Mouse (Mus musculus): ENCODE results near the gene Tm7sf3. TPM values are rescaled to one million over a fixed set of nuclear protein-coding genes. Genes with fewer than 3 reads are reported as not detected.

The Tm7sf3 gene
- polyA plus RNA-seq, 1 experiment = 20.2 TPM

DNA sequence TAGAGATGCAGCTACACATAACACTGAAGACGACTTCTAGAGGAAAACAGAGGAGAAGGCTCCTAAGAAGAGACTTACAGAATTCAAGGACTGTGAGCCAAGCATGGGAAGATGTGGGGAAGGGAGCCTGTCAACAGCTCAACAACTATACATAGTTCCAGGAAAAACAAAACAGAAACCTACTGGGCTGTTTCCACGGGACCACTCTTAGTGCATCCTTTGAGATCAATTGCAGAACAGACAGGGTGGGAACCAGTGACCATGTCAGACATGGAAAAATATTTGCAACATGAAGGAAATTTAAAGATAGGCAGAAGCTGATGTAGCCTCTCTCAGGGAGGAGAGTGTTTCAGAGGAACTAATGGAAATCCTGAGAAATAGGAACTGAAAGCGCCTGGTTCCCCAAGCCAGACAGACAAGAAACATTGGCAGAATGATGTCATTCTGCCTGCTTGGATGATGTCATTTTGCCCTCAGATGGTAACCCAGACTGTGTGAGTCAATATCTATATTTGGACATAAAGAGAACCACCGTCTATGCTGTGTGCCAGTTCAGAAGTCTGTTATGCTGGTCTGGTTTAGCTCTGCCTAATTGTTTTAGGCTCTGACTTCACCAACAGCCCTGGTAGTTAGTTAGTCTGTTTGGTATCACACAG lies 32.4 kb upstream of the Tm7sf3 start:
- no peaks in the 10 kb centered on the region for H3K27me3 ChIP-seq (replicated peaks)
- peak overlapping the region; percentile 57 for H3K4me3 ChIP-seq (replicated peaks)
- peaks cover 10% of the 10 kb centered on the region for H3K36me3 ChIP-seq (replicated peaks; ENCODE audit: low read length)
- TF ChIP-seq GATA1 (IDR thresholded peaks at IDR 0.05; ENCODE audit: borderline replicate concordance, low read length) (no peak), FLI1 (IDR thresholded peaks at IDR 0.05; ENCODE audit: low read length) (no peak)
- peaks cover 17% of the 10 kb centered on the region for H3K9me3 ChIP-seq
- peaks cover 57% of the 10 kb centered on the region for H3K4me1 ChIP-seq

DNA sequence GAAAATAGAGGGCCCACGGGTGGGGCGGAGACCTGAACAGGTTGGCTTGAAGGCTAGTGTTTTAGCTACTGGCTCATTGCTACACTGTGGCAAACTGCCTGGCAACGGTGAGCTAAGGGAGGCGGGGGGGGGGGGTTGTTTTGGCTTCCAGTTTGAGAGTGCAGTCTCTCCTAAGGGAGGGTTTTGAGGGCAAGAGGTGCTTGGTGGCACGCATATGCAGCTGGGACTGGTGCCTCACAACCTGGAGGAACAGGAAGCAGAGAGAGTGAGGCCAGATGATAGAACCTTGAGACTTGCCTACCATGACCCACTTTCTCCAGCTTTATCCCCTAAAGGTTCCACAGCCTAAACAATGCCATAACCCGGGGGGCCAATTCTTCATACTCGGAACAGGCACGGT lies 31.8 kb upstream of the Tm7sf3 start:
- H3K27me3 ChIP-seq (replicated peaks) = no peaks in the 10 kb centered on the region
- peak overlapping the region; percentile 57 for H3K4me3 ChIP-seq (replicated peaks)
- peaks cover 6% of the 10 kb centered on the region for H3K36me3 ChIP-seq (replicated peaks; ENCODE audit: low read length)
- H3K4me1 ChIP-seq = peaks cover 60% of the 10 kb centered on the region
- TF ChIP-seq GATA1 (IDR thresholded peaks at IDR 0.05; ENCODE audit: borderline replicate concordance, low read length) = no peak
- TF ChIP-seq FLI1 (IDR thresholded peaks at IDR 0.05; ENCODE audit: low read length) = no peak
- H3K9me3 ChIP-seq = peaks cover 12% of the 10 kb centered on the region

DNA sequence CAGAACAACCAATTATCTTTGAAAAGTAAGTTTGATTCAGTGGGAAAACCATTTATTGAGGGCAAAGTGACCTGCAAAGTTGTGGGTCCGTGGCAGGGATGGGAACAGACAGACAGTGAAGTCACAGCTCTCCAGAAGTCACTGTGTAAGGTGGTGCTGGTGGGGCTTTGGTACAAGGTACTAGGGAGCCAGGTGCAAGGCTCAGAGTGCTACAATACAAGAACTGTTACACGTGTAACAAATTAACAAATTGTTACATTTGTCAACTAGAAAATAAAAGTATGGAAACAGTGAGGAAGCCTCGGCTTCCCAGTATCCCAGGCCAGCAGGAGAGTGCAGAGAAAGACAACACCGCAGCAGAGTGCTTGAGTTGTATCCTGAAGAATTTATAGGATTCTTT lies 31.1 kb upstream of the Tm7sf3 start:
- Histone ChIP-seq H3K4me3 (replicated peaks) (no peak overlapping the region), H3K27me3 (replicated peaks) (no peaks in the 10 kb centered on the region), H3K36me3 (replicated peaks; ENCODE audit: low read length) (peaks cover 6% of the 10 kb centered on the region), H3K4me1 (peaks cover 60% of the 10 kb centered on the region), H3K9me3 (peaks cover 6% of the 10 kb centered on the region)
- TF ChIP-seq FLI1 (IDR thresholded peaks at IDR 0.05; ENCODE audit: low read length) (no peak), GATA1 (IDR thresholded peaks at IDR 0.05; ENCODE audit: borderline replicate concordance, low read length) (no peak)

DNA sequence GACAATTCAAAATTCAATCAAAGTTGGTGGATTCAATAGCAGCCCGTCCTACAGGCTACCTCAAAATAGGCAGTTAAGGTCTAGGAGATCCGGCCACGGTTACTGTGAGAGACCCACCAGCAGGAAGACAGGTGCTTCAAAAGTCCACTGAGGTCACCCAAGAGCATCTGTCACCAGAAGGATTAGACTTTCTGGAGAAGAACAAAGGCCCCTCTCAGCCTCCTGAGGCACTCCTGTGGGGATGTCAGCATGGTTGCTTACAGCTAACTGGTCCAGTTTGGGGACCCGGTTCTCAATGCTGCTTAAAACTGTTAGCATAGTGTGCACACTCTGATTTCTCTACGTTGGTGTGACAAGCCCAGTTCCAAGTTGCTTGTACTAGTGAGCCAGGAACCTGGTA lies 29.5 kb upstream of the Tm7sf3 start:
- Histone ChIP-seq H3K36me3 (replicated peaks; ENCODE audit: low read length) (peaks cover 6% of the 10 kb centered on the region), H3K9me3 (peaks cover 6% of the 10 kb centered on the region), H3K4me3 (replicated peaks) (no peak overlapping the region), H3K27me3 (replicated peaks) (no peaks in the 10 kb centered on the region), H3K4me1 (peaks cover 60% of the 10 kb centered on the region)
- TF ChIP-seq FLI1 (IDR thresholded peaks at IDR 0.05; ENCODE audit: low read length) = no peak
- TF ChIP-seq GATA1 (IDR thresholded peaks at IDR 0.05; ENCODE audit: borderline replicate concordance, low read length) = no peak

DNA sequence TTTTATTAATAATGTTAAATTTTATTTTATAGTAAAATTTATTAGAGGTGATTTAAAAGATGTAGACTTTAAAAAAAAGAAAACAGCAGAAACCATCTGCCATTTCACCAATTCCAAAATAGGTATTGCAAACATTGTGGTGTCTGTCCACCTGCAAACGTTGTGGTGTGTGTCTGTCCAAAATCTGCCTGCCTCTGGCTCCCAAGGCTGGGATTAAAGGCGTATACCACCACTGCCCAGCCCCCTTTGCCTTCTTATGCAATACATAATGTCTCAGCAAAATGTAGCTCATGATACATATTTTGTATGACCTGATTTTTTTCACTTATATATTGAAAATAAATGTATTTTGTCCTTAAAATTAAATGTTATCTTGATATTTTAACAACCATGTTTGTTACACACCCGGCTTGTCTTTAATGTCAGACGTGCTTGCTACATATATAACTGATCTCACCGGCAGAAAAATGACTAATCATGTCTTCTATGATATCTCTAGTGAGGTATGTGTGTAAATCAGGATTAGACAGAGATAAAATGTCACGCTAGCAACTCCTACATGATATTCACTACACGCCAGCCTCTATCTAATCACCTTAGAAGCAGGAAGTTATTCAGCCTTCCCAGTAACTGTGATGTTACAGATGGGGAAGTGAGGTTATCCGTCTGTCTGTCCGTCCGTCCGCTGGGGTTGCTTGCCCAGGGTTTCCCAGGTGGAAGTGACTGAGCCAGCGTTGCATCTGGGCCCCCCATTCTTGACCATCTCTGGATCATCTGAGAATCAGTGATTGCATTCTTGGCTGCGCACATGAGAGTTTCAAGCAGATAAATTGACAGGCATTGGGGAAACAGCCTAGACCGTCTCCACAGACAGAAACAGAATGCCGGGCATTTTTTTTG lies 28.6 kb upstream of the Tm7sf3 start:
- peaks cover 6% of the 10 kb centered on the region for H3K36me3 ChIP-seq (replicated peaks; ENCODE audit: low read length)
- TF ChIP-seq FLI1 (IDR thresholded peaks at IDR 0.05; ENCODE audit: low read length) (no peak), GATA1 (IDR thresholded peaks at IDR 0.05; ENCODE audit: borderline replicate concordance, low read length) (no peak)
- H3K4me3 ChIP-seq (replicated peaks) = no peak overlapping the region
- H3K27me3 ChIP-seq (replicated peaks) = no peaks in the 10 kb centered on the region
- peaks cover 6% of the 10 kb centered on the region for H3K9me3 ChIP-seq
- H3K4me1 ChIP-seq = peaks cover 69% of the 10 kb centered on the region

DNA sequence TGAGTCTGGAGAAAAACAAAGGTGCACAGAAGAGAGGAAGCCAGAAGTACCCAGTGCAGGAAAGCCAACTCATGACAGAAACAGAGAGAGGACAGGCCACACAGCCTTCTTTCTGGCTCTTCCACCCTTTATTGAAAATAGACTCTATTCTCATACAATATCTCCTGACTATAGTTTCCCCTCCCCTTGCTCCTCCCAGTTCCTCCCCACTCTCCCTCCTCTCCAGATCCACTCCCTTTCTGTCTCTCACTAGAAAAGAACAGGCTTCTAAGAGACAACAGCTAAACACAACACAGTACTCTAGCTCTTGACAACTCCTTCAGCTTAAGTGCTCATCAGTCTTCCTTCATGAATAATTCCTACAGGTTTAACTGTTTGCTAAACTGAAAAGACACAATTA lies 26.0 kb upstream of the Tm7sf3 start:
- peaks cover 55% of the 10 kb centered on the region for H3K4me1 ChIP-seq
- H3K4me3 ChIP-seq (replicated peaks) = peak overlapping the region; percentile 8
- peaks cover 6% of the 10 kb centered on the region for H3K9me3 ChIP-seq
- no peaks in the 10 kb centered on the region for H3K27me3 ChIP-seq (replicated peaks)
- H3K36me3 ChIP-seq (replicated peaks; ENCODE audit: low read length) = peaks cover 6% of the 10 kb centered on the region
- TF ChIP-seq FLI1 (IDR thresholded peaks at IDR 0.05; ENCODE audit: low read length) (no peak), GATA1 (IDR thresholded peaks at IDR 0.05; ENCODE audit: borderline replicate concordance, low read length) (no peak)

DNA sequence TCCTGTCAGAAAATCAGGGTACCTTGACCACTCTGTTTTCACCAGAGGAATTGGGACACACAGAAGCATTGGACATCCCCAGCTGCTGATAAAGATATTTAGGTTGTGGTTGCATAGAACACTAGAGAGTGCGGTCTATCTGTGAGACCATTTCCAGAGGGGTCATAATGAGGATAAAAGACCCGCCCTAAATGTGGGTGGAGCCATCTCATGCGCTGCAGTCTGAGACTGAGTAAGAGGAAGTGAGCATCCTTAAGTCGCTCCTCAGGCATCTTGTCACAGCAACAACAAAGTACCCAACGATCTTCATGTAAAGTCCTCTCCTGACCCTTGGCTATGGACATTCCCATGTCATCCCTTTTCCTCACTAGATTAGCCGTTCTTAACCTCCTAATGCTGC lies 24.2 kb upstream of the Tm7sf3 start:
- no peaks in the 10 kb centered on the region for H3K27me3 ChIP-seq (replicated peaks)
- H3K4me3 ChIP-seq (replicated peaks) = no peak overlapping the region
- TF ChIP-seq FLI1 (IDR thresholded peaks at IDR 0.05; ENCODE audit: low read length) = no peak
- TF ChIP-seq GATA1 (IDR thresholded peaks at IDR 0.05; ENCODE audit: borderline replicate concordance, low read length) = no peak
- H3K9me3 ChIP-seq = peaks cover 6% of the 10 kb centered on the region
- H3K36me3 ChIP-seq (replicated peaks; ENCODE audit: low read length) = peaks cover 6% of the 10 kb centered on the region
- H3K4me1 ChIP-seq = peaks cover 60% of the 10 kb centered on the region

DNA sequence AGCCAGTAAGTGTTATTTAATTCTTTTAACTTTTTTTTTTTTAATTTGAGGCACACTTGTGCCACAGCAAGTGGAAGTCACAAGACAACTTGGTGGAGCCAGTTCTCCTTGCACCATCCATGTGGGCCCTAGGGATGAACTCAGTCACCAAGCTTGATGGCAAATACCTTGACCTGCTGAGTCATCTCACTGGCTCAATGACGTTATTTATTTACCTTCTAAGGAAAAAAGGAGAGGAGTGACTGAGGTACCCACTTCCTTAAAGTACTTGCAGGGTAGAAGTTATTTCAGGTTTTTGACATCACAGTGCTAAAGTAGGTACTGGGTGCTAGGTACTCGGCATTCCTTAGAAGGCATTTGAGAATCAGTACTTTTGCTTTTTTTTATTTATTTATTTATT lies 22.8 kb upstream of the Tm7sf3 start:
- TF ChIP-seq FLI1 (IDR thresholded peaks at IDR 0.05; ENCODE audit: low read length) (no peak), GATA1 (IDR thresholded peaks at IDR 0.05; ENCODE audit: borderline replicate concordance, low read length) (no peak)
- Histone ChIP-seq H3K4me1 (peaks cover 66% of the 10 kb centered on the region), H3K4me3 (replicated peaks) (no peak overlapping the region)

DNA sequence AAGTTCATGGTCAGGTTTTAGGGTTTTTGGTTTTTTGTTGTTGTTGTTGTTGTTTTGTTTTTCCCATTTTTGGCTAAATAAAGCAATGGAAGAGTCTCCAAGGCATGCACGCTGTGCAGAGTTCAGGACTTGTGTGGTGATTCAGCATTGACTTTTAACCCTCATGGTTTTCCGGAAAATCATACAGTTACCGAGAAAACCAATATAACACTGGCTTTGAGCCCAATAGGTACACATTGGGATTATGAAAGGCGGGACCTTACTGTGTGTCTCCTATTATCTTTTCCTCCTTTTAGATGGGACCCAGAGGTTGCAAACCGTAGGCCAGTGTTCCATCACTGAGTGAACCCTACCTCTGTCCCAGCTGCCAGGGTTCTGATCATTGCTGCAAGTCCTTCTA lies 22.3 kb upstream of the Tm7sf3 start:
- Histone ChIP-seq H3K36me3 (replicated peaks; ENCODE audit: low read length) (no peaks in the 10 kb centered on the region), H3K27me3 (replicated peaks) (no peaks in the 10 kb centered on the region), H3K4me1 (peaks cover 63% of the 10 kb centered on the region), H3K4me3 (replicated peaks) (no peak overlapping the region), H3K9me3 (no peaks in the 10 kb centered on the region; the same call in 1 of the 2 replicates)
- no peak for TF ChIP-seq FLI1 (IDR thresholded peaks at IDR 0.05; ENCODE audit: low read length)
- TF ChIP-seq GATA1 (IDR thresholded peaks at IDR 0.05; ENCODE audit: borderline replicate concordance, low read length) = no peak

More for the DNA sequence above, 22.8 kb upstream of the Tm7sf3 start:
- Histone ChIP-seq H3K36me3 (replicated peaks; ENCODE audit: low read length) (peaks cover 5% of the 10 kb centered on the region), H3K27me3 (replicated peaks) (no peaks in the 10 kb centered on the region), H3K9me3 (peaks cover 5% of the 10 kb centered on the region)

DNA sequence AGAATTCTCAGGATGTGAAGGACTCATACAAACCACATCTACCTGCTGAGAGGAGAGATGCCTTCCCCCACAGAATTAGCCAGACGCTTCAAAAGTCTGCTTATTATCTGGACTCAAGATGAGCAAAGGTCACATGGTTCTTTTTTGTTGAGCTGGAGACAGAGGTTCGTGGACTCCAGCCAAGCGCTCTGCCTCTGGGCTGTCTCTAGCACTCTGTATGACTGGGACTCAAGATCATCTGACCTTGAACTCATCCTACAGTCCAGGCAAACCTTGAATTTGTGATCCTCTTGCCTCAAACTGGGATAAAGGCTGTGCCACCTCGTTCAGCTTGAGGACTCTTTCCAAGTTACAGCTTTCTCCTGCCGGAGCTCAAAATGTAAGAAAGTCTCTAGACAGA lies 21.5 kb upstream of the Tm7sf3 start:
- no peak overlapping the region for H3K4me3 ChIP-seq (replicated peaks)
- no peak for TF ChIP-seq GATA1 (IDR thresholded peaks at IDR 0.05; ENCODE audit: borderline replicate concordance, low read length)
- no peak for TF ChIP-seq FLI1 (IDR thresholded peaks at IDR 0.05; ENCODE audit: low read length)
- H3K9me3 ChIP-seq = no peaks in the 10 kb centered on the region
- no peaks in the 10 kb centered on the region for H3K36me3 ChIP-seq (replicated peaks; ENCODE audit: low read length)
- peaks cover 56% of the 10 kb centered on the region for H3K4me1 ChIP-seq
- H3K27me3 ChIP-seq (replicated peaks) = no peaks in the 10 kb centered on the region

Measured in megakaryocyte, embryonic 14.5 days (primary cell).